Mouse (Mus musculus): Measurements from ENCODE around the gene Dync2h1. TPM values are rescaled to one million over a fixed set of nuclear protein-coding genes. Genes with fewer than 3 reads are reported as not detected.

The Dync2h1 gene
- polyA plus RNA-seq, 1 experiment from 2014 or later, result 18.9 TPM

DNA sequence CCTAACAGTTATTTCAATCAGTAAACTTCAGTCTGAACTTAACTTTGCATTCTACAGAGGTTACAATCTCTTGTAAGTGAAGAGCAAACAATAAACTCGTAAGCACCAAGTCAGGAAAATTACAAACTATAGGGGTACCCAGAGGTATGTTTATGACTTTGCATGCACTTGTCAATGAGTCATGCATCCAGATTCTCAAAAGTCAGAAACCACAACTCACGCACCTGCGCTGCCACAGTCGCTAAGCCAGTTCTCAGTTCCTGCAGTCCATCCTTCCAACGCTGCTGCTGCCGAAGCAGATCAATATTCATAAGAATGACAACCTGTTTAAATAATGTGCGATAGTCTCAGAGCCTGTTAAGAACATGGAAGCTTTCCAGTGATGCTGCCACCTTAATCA lies 25.6 kb downstream of the Dync2h1 start:
- peaks cover 54% of the 10 kb centered on the region for H3K36me3 ChIP-seq
- WGBS, result 93% methylated on average over 7 of the region's 7 CpGs
- no peaks in the 10 kb centered on the region for H3K4me1 ChIP-seq
- H3K9ac ChIP-seq (replicated peaks), result no peak overlapping the region
- no peaks in the 10 kb centered on the region for H3K27me3 ChIP-seq (replicated peaks)
- H3K4me3 ChIP-seq (replicated peaks), result no peak overlapping the region
- no peak overlapping the region for H3K4me2 ChIP-seq
- no peak for ATAC-seq (ENCODE audit: low FRiP score)
- H3K27ac ChIP-seq (replicated peaks), result no peak overlapping the region
- H3K9me3 ChIP-seq (replicated peaks), result no peaks in the 10 kb centered on the region

DNA sequence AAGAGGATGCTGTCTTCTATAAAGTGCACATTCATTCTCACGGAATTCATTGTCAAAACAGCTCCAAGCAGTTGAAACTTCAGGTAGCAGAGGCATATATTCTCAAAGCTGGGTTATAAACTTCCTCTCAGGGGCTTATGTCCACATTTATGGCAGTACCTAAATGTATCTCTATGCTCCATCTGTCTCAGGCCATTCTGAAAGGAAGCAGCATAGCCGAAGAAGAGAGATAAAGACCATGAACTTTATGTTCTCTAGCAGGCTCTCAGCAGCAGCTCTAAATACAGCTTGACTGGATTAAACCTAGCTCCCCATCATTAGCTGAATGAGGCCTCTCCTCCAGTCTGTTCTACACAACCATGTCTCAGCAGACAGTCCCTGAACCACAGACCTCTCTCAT lies 29.9 kb downstream of the Dync2h1 start:
- H3K9ac ChIP-seq (replicated peaks), result no peak overlapping the region
- ATAC-seq (ENCODE audit: low FRiP score), result no peak
- H3K36me3 ChIP-seq, result peaks cover 35% of the 10 kb centered on the region
- H3K27me3 ChIP-seq (replicated peaks), result no peaks in the 10 kb centered on the region
- no peak overlapping the region for H3K4me3 ChIP-seq (replicated peaks)
- no peak overlapping the region for H3K27ac ChIP-seq (replicated peaks)
- 89% methylated on average over 2 of the region's 2 CpGs for WGBS
- H3K4me1 ChIP-seq, result no peaks in the 10 kb centered on the region
- no peak overlapping the region for H3K4me2 ChIP-seq
- H3K9me3 ChIP-seq (replicated peaks), result no peaks in the 10 kb centered on the region

DNA sequence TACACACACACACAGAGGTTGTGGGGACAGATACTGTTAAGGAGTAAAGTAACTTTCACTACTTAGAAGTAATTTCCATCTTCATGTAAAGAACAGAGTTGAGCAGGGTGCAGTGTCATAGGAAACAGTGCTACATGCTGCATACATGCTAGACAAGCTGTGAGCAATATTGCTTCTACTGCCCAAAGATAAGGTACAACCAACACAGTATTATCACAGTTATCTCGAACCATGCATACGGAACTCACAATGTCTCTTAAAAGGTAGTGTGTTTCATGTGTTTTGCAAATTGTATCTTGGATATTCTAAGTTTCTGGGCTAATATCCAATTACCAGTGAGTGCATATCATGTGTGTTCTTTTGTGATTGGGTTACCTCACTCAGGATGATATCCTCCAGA lies 61.4 kb downstream of the Dync2h1 start:
- ATAC-seq (ENCODE audit: low FRiP score), result no peak
- Histone ChIP-seq H3K9me3 (replicated peaks) (no peaks in the 10 kb centered on the region), H3K36me3 (peaks cover 5% of the 10 kb centered on the region; the same call in 1 of the 2 replicates), H3K4me3 (replicated peaks) (no peak overlapping the region), H3K4me1 (no peaks in the 10 kb centered on the region), H3K9ac (replicated peaks) (no peak overlapping the region), H3K27me3 (replicated peaks) (no peaks in the 10 kb centered on the region), H3K4me2 (no peak overlapping the region), H3K27ac (replicated peaks) (no peak overlapping the region)
- 95% methylated on average over 2 of the region's 2 CpGs for WGBS

DNA sequence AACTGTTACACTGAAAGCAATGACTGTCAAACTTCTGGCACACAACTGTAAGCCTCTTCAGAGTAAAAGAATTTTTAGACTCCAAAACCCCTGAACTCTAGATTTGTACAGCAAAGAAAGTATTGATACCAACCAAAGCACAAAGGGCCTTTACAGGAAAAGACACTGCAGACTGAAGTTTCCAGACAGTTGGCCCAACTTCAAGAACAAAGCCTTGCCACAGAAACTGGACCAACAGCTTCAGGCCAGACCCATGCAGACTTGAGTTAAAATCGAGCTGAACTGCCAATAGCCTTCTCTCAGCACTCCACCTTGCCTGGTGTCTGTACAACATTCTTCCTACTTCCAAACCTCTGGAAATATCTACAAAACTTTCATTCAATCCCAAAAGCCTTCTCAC lies 74.1 kb downstream of the Dync2h1 start:
- no peaks in the 10 kb centered on the region for H3K27me3 ChIP-seq (replicated peaks)
- no peak overlapping the region for H3K4me3 ChIP-seq (replicated peaks)
- H3K36me3 ChIP-seq, result peaks cover 15% of the 10 kb centered on the region
- H3K4me2 ChIP-seq, result no peak overlapping the region
- no peaks in the 10 kb centered on the region for H3K4me1 ChIP-seq
- ATAC-seq (ENCODE audit: low FRiP score), result no peak
- no peak overlapping the region for H3K9ac ChIP-seq (replicated peaks)
- H3K9me3 ChIP-seq (replicated peaks), result no peaks in the 10 kb centered on the region
- WGBS, result 73% methylated on average over 1 of the region's 1 CpGs
- H3K27ac ChIP-seq (replicated peaks), result no peak overlapping the region

DNA sequence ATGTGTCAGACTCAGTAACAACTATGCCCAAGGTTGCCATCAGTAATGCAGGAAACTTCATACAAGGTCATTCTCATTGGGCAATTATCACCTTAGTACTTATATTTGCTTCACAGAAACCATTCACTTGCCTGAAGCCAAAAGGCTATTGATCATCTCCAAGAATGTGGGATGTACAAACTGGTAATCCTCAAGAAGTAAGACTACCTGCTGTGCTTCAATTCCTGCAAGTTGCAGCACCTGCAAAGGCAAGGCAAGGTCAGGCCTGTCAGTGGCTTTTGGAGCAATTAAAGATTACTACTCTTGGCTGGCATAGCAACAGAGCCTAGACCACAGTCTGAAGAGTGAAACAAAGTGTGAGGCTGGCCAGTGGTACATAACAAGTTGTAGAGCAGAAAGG lies 82.9 kb downstream of the Dync2h1 start:
- no peak overlapping the region for H3K4me2 ChIP-seq
- H3K4me3 ChIP-seq (replicated peaks), result no peak overlapping the region
- no peaks in the 10 kb centered on the region for H3K9me3 ChIP-seq (replicated peaks)
- ATAC-seq (ENCODE audit: low FRiP score), result no peak
- H3K9ac ChIP-seq (replicated peaks), result no peak overlapping the region
- H3K27me3 ChIP-seq (replicated peaks), result no peaks in the 10 kb centered on the region
- no peaks in the 10 kb centered on the region for H3K4me1 ChIP-seq
- H3K36me3 ChIP-seq, result peaks cover 15% of the 10 kb centered on the region
- H3K27ac ChIP-seq (replicated peaks), result no peak overlapping the region

DNA sequence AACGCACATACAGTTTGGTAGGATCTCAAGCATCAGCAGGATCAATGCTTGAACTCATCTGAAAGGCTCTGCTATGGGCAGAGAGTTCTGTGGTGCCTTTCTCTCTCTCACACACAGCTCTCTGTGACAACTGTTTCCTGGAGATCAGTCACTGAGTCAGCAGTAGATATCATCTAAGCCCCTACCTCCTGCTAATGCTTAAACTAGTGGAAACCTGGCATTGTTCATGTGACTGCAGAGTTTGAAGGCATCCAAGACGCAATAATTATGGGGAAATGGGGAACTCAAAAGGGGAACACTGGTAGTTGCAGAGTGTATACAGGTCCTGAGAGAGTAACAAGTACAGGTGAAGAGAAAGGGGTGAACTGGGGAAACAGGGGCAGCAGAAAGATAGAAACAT lies 109.6 kb downstream of the Dync2h1 start:
- no peak overlapping the region for H3K4me3 ChIP-seq (replicated peaks)
- no peaks in the 10 kb centered on the region for H3K9me3 ChIP-seq (replicated peaks)
- no peak overlapping the region for H3K27ac ChIP-seq (replicated peaks)
- no peaks in the 10 kb centered on the region for H3K27me3 ChIP-seq (replicated peaks)
- H3K9ac ChIP-seq (replicated peaks), result no peak overlapping the region
- no peak for ATAC-seq (ENCODE audit: low FRiP score)
- 95% methylated on average over 2 of the region's 2 CpGs for WGBS
- peaks cover 43% of the 10 kb centered on the region for H3K36me3 ChIP-seq
- no peaks in the 10 kb centered on the region for H3K4me1 ChIP-seq
- H3K4me2 ChIP-seq, result no peak overlapping the region

DNA sequence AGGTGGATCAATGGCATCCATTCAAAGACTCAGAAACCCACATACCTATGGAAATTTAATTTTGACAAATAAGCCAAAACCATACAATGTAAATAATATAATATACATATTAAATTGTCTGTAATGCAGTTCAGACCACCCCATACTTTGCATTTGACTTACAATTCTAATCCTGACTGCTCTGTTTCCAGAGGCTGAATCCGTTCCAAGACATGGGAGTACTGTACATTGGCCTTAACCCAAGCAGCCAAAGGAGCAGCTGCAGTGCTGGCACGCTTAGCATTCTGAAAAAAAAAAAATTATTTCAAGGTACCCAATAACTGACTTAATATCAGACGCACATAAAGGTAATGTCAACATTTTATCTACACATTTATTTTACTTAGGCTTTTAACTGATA lies 113.4 kb downstream of the Dync2h1 start:
- Histone ChIP-seq H3K27ac (replicated peaks) (no peak overlapping the region), H3K9me3 (replicated peaks) (no peaks in the 10 kb centered on the region), H3K36me3 (peaks cover 25% of the 10 kb centered on the region), H3K4me2 (no peak overlapping the region), H3K4me3 (replicated peaks) (no peak overlapping the region), H3K27me3 (replicated peaks) (no peaks in the 10 kb centered on the region), H3K4me1 (no peaks in the 10 kb centered on the region), H3K9ac (replicated peaks) (no peak overlapping the region)
- ATAC-seq (ENCODE audit: low FRiP score), result no peak
- WGBS, result 88% methylated on average over 3 of the region's 3 CpGs

DNA sequence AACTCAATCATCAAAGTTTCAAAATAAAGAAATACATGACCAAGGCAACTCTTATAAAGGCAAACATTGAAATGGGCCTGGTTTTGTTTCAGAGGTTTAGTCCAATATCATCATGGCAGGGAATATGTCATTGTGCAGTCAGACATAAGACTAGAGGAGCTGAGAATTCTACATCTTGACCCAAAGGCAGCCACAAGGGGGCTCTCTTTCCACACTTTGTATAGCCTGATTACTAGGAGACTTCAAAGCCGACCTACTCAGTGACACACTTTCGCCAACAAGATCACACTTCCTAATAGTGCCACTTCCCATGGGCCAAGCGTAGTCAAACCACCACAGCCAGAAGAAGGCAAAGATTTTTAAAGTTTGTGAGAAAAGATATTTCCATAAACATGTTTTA lies 133.7 kb downstream of the Dync2h1 start:
- 79% methylated on average over 3 of the region's 3 CpGs for WGBS
- H3K4me2 ChIP-seq, result no peak overlapping the region
- H3K4me1 ChIP-seq, result no peaks in the 10 kb centered on the region
- H3K27me3 ChIP-seq (replicated peaks), result no peaks in the 10 kb centered on the region
- no peak overlapping the region for H3K4me3 ChIP-seq (replicated peaks)
- peaks cover 21% of the 10 kb centered on the region for H3K36me3 ChIP-seq
- H3K27ac ChIP-seq (replicated peaks), result no peak overlapping the region
- no peak overlapping the region for H3K9ac ChIP-seq (replicated peaks)
- no peak for ATAC-seq (ENCODE audit: low FRiP score)
- no peaks in the 10 kb centered on the region for H3K9me3 ChIP-seq (replicated peaks)

DNA sequence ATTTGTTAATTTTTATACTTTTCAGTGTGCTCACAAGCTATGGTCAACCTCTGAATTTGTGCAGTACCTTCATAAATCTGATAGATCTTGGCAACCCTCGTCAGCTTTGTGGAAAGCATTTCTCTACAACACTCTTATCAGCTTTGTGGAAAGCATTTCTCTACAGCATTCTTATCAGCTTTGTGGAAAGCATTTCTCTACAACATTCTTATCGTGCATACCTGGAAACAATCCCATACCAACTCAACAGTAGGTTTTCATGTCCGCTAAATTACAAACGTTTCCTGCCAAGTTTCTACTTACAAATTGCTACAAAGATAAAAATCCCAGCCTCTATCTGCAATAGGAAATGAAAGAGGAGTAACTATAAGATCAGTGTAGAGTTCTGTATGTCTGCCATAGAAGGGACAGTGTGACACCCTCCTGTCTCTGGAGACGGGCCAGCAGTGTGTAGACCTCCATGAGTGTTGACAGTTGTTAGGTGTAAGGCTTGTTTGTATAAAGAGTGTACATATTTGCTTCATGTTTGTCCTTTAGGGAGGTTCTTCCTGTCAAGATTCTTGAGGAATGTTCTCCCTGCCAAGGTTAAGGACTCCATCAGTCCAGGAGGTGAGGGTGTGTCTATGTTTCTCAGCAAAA lies 141.5 kb downstream of the Dync2h1 start:
- WGBS, result 94% methylated on average over 5 of the region's 5 CpGs

DNA sequence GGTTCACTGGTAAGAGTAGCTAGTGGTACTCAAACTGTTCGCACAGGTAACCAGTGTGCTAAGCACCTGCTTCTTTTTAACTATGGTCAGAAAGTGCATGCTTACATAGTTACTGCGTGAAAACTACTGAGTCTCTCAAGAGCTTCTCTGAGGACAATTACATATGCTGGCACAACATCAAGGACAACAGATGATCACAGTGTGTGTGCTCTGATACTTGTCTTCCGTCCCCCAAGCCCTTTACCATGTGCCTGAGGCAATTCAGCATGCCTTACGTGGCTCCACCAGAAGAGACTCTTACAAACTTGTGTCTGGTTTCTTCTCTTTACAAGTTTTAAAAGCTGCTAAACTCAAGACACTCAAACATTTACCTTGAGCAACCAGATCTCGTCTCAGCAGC lies 143.0 kb downstream of the Dync2h1 start:
- Histone ChIP-seq H3K27ac (replicated peaks) (no peak overlapping the region), H3K4me2 (no peak overlapping the region), H3K4me3 (replicated peaks) (no peak overlapping the region), H3K9me3 (replicated peaks) (no peaks in the 10 kb centered on the region), H3K9ac (replicated peaks) (no peak overlapping the region), H3K4me1 (no peaks in the 10 kb centered on the region), H3K36me3 (peaks cover 28% of the 10 kb centered on the region), H3K27me3 (replicated peaks) (no peaks in the 10 kb centered on the region)
- WGBS, result 87% methylated on average over 5 of the region's 5 CpGs
- no peak for ATAC-seq (ENCODE audit: low FRiP score)

More for the DNA sequence above, 141.5 kb downstream of the Dync2h1 start:
- Histone ChIP-seq H3K36me3 (peaks cover 31% of the 10 kb centered on the region), H3K9me3 (replicated peaks) (no peaks in the 10 kb centered on the region), H3K4me2 (no peak overlapping the region), H3K4me1 (no peaks in the 10 kb centered on the region), H3K9ac (replicated peaks) (no peak overlapping the region), H3K27ac (replicated peaks) (no peak overlapping the region), H3K27me3 (replicated peaks) (no peaks in the 10 kb centered on the region), H3K4me3 (replicated peaks) (no peak overlapping the region)
- no peak for ATAC-seq (ENCODE audit: low FRiP score)

DNA sequence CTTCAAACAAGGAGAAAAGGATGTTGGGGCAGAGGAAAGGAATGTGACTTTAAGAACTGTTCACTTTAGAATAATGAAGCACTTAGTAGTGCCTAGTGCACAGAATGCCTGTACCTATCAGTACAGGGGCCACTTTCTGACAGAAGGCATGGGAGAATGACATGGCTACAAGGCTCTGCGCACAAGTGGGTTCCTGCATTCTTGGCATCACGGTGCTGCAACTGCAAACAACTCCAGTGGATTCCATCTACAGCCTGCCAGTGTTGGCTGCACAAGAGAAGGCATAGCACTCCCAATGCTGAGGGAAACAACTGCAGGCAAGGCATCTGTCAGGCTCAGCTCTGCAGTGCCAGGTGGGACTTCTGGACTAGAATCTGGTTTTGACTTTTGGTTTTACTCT lies 151.7 kb downstream of the Dync2h1 start:
- Histone ChIP-seq H3K9ac (replicated peaks) (no peak overlapping the region), H3K4me3 (replicated peaks) (no peak overlapping the region), H3K4me1 (no peaks in the 10 kb centered on the region), H3K27me3 (replicated peaks) (no peaks in the 10 kb centered on the region), H3K36me3 (peaks cover 35% of the 10 kb centered on the region), H3K9me3 (replicated peaks) (no peaks in the 10 kb centered on the region), H3K27ac (replicated peaks) (no peak overlapping the region), H3K4me2 (no peak overlapping the region)
- WGBS, result 97% methylated on average over 2 of the region's 2 CpGs
- ATAC-seq (ENCODE audit: low FRiP score), result no peak

DNA sequence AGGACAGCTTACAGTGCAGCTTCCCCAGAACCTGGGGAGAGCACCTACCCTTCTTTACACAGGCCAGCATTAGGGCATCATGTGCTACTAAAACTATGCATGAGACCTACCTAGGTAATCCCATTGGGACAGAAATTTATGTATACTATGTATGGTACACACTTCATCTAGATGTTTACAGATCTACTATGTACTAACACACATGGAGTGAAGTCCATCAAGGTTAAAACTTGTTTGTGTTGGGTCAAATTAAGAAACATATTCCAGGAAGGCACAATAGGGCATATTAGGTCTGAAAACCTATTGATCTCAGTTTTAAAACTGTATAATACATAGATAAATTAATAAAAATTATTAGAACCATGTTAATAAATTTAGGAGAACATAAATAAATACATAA lies 168.6 kb downstream of the Dync2h1 start:
- Histone ChIP-seq H3K4me3 (replicated peaks) (no peak overlapping the region), H3K9me3 (replicated peaks) (no peaks in the 10 kb centered on the region), H3K4me1 (no peaks in the 10 kb centered on the region), H3K27ac (replicated peaks) (no peak overlapping the region), H3K9ac (replicated peaks) (no peak overlapping the region), H3K27me3 (replicated peaks) (no peaks in the 10 kb centered on the region), H3K36me3 (0 out of 2 replicates have a peak, but pooled peaks cover 2% of the 10 kb centered on the region), H3K4me2 (no peak overlapping the region)
- no peak for ATAC-seq (ENCODE audit: low FRiP score)

DNA sequence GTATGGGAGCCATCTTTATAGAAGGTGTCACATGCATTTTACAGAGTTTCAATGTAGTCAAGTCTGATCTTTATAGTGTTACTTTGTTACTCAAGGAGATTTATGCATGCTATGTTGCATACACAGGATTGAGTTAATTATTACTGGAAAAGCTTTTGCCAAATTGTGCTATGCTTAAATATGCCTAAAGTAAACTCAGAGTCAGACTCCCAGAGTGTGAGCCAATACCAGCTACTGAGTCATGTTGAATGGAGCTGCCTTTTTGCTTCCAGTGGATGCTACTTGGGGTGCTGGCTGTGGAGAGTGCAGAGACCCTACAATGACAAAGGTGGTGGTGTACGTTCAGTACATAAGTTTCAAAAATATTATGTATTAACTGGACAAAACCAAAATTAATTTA lies 169.5 kb downstream of the Dync2h1 start:
- Histone ChIP-seq H3K36me3 (0 out of 2 replicates have a peak, but pooled peaks cover 2% of the 10 kb centered on the region), H3K9me3 (replicated peaks) (no peaks in the 10 kb centered on the region), H3K4me1 (no peaks in the 10 kb centered on the region), H3K27ac (replicated peaks) (no peak overlapping the region), H3K4me2 (no peak overlapping the region), H3K27me3 (replicated peaks) (no peaks in the 10 kb centered on the region), H3K4me3 (replicated peaks) (no peak overlapping the region), H3K9ac (replicated peaks) (no peak overlapping the region)
- 96% methylated on average over 1 of the region's 1 CpGs for WGBS
- ATAC-seq (ENCODE audit: low FRiP score), result no peak

Measured in neural tube, embryonic 15.5 days (tissue).